Mouse (Mus musculus): ENCODE results near the gene Eps8.

Eps8 gene

DNA sequence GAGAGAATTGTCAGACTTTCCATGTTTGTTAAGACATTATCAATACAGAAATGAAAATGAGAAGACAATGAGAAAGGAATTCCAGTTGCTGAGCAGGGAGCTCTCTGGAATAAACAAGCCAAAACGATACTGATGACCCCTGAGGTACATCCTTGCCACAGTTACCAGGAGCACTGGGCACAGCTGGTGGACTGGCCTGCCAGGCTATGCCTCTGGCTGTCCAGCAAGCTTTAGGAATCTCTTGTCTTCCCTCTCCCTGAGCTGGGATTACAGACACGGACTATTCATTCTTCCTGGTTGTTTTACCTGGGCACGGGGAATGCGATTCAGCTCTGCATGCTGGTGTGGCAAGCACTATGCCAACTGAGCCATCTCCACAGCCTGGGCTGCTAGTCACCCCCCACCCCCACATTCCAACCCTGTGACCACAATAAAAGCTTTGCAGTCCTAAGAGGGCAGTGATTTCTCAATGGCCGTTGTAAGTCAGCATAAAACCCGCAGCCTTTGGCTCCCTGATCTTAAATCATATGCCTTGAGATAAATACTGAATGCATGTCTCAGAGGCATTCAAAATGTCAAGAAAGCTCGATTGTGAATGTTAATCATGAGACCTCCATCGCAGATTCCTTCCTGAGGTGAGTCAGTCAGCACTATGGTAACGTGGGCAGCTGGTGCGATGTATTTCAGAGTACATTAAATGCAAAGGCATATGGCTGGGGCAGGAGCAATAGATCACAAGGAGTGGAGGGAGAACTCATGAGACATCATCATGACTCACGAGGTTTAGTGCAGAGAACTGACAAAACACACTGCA lies 134.9 kb downstream of the Eps8 start:
- DNase-seq (ENCODE audit: low read depth, low spot score) = no peak

- no peak for DNase-seq (ENCODE audit: low read depth, low spot score)
These were observed 139.8 kb downstream of the Eps8 start for GRCm38 (mm10) chr6:137514872-137515271.

DNA sequence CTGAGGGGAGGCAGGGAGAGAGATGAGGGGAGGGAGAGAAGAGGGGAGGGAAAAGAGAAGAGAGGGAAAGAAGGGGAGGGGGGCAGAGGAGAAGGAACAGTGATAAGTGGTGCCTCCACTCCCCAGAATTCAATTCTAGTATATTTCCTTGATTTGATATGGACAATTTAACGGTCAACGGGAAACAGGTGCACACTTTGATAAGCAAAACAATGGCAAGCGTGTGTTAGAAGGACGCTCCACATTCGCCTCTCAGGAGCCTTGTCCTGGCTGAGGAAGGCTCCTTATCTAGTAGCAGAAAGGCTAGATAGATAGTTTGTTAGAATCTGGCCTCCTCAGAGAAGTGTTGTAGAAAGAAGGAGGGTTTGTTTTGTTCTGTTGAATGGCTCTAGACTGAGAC lies 141.9 kb downstream of the Eps8 start:
- no peak for DNase-seq (ENCODE audit: low read depth, low spot score)

- no peak for DNase-seq (ENCODE audit: low read depth, low spot score)
These were observed 145.2 kb downstream of the Eps8 start for GRCm38 (mm10) chr6:137509341-137510045.

DNA sequence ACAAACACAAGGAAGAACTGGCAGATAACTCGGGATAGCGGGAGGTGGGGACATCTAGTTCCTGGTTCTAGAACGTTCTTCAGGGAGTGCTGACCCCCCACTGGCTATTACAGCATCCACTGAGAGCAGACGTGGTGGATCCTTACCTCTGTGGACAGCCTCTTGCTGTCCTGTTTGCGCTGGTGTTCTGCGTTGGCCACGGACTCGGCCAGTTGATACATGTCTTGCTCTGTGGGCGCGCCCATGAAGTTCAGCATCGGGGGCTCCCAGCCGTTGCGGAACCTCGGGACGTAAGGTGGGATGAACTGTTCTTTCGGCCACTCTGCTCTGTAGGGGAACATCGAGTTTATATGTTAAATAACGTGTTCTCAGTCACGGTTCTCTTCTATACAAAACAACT lies 145.7 kb downstream of the Eps8 start:
- no peak for DNase-seq (ENCODE audit: low read depth, low spot score)

- no peak for DNase-seq (ENCODE audit: low read depth, low spot score)
These were observed 148.1 kb downstream of the Eps8 start for GRCm38 (mm10) chr6:137506563-137506962.

- DNase-seq (ENCODE audit: low read depth, low spot score) = no peak
These were observed 149.0 kb downstream of the Eps8 start for GRCm38 (mm10) chr6:137505555-137506227.

DNA sequence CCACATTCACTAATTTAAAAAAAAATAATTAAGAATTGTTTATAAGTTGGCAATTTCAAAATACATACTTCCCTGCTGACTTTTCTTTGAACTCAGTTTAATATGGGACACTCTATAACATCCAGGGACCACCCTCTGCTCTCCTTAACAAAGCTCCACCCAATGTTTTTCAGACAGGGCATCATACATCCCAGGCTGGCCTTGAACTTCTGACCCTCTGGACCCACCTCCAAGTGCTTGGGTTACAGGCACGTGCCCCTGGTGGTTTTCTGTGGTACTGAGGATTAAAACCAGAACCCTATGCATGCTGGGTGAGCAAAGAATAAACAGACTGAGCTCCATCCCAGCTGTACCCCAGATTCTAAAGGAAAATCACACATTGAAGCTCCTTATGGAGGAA lies 150.6 kb downstream of the Eps8 start:
- no peak for DNase-seq (ENCODE audit: low read depth, low spot score)

DNA sequence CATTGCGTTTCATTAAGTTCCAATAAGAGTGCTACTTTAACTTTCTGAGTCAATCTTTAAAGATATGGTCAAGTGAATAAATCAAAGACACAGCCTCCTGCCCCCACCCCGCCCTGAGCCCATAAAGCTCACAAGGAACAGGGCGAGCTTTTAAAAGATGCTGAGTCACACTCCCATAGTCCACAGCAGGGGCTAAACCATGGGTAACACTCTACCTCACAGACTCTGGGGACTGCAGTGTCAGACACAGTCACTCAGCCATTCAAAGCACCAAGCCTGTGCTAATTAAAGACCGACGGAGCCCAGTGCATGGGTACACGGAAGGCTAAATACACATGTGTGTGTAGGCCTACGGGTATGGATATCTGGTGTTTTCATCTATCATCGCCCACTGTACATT lies 151.2 kb downstream of the Eps8 start:
- DNase-seq (ENCODE audit: low read depth, low spot score) = no peak

GRCm38 (mm10) chr6:137503009-137503408 lies 151.7 kb downstream of the Eps8 start:
- no peak for DNase-seq (ENCODE audit: low read depth, low spot score)

DNA sequence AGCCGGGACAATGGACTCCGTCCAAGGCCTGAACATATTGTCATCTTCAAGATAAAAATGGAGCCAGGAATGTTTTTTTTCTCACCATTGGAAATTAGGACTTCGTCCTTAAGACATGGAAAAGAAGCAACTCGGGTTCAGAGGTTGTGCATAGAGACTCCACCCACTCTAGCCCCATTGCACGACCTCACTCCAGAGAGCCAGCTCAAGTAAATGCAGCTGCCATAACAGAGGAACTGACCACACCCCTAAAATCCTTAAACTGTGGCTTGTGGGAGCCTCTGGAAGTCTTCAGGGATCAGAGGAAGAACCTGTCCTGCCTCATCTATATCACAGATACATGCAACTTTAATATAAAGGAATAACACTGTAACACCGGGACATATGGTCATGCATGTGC lies 155.9 kb downstream of the Eps8 start:
- DNase-seq (ENCODE audit: low read depth, low spot score) = no peak

GRCm38 (mm10) chr6:137497208-137497835 lies 157.4 kb downstream of the Eps8 start:
- no peak for DNase-seq (ENCODE audit: low read depth, low spot score)

GRCm38 (mm10) chr6:137496562-137496961 lies 158.1 kb downstream of the Eps8 start:
- no peak for DNase-seq (ENCODE audit: low read depth, low spot score)

GRCm38 (mm10) chr6:137495233-137495632 lies 159.4 kb downstream of the Eps8 start:
- no peak for DNase-seq (ENCODE audit: low read depth, low spot score)

GRCm38 (mm10) chr6:137494801-137495200 lies 159.9 kb downstream of the Eps8 start:
- no peak for DNase-seq (ENCODE audit: low read depth, low spot score)

- no peak for DNase-seq (ENCODE audit: low read depth, low spot score)
These were observed 160.6 kb downstream of the Eps8 start for GRCm38 (mm10) chr6:137494136-137494475.

DNA sequence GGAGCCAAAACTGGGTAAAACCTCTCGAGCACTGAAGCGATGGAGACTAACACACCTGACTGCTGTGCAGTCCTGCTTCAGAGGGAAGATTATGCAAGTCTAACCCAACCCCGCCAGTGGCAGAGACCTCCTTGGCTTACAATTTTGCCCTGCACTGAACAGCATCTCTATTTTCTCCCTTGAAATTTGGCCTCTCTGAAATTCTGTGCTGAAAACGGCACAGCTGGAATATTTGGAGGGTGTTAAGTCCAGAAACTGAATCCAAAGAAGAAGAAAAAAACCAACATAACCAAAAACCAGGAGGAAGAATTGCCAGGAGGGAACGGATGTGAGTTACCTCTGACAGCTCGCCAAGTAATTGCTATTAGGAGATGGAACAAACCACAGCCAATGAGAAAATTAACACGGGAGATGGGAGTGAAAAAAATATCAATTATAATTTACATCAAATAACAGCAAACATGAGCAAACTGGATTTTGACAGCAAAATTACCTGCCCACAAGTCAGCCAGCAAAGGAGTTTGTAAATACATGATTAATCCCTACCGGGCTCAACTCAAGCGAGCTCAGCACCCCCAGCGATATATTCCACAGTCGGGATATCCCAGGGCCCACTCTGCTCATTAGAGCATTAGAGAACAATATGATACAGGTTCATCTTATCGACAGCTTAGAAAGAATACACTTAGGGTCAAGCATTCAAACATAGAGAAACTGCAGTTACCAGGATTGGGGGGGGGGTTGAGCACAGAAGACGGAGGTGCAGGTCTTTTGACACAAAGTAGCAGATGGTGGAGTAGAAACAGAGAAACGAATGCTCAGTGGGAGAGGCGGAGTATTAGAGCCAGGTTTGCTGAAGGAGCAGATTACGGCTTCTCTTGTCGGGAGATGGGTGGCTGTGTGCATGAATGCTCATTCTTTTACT lies 161.2 kb downstream of the Eps8 start:
- DNase-seq (ENCODE audit: low read depth, low spot score) = no peak

- DNase-seq (ENCODE audit: low read depth, low spot score) = no peak
These were observed 162.1 kb downstream of the Eps8 start for GRCm38 (mm10) chr6:137492582-137492981.

GRCm38 (mm10) chr6:137491659-137492058 lies 163.0 kb downstream of the Eps8 start:
- DNase-seq (ENCODE audit: low read depth, low spot score) = no peak

DNA sequence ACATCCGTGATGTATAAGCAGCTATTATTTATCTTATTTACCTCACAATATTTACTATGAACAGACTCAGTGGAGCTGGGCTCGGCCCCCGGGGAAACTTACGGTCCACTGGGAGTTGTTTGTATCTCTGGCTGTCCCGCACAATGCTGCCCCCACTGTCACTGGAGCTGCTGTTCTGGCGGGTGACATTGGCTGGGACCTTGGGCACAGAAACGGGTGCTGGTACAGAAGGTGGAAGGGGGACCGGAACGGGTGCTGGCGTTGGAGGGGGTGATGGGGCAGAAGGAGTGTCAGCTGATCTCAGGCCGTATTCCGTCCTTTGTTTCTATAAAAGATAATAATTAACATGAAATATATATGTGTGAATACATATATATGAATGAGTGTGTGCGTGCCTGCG lies 164.6 kb downstream of the Eps8 start:
- no peak for DNase-seq (ENCODE audit: low read depth, low spot score)

DNA sequence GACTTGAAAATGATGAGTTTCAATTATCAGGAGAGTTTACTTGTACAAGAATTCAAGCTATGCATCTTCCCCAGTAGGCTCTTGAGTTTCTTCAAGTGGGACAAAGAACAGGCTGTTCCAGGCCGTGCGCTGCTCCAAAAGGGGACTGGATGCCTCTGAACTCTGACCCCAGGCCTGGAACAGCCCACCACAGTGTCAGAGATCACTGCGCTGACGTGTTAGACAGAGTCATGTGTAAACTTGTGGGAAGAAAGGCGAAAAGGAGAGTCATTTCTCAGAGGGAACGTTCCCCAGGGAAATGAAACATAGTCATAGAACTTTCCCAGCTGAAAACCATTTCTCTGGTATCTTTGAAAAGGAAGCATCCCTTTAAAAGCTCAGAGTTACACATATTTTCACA lies 167.2 kb downstream of the Eps8 start:
- DNase-seq (ENCODE audit: low read depth, low spot score) = no peak

Measured in forelimb bud, embryonic 11.5 days (tissue).